Mouse (Mus musculus) E14TG2a.4 (cell line): ENCODE results near the gene Pex1.
A peak's percentile ranks its signal among the peaks of the same experiment; 100 is the strongest.

Experiments
- H3K27me3 ChIP-seq: 2 replicates; pipeline ENCODE4 v1.6.1; 2014; ENCODE audit warnings: low read length, control low read depth; ENCODE audit not compliant: insufficient read depth
- H3K36me3 ChIP-seq: 2 replicates; pipeline ENCODE4 v1.6.1; 2014; ENCODE audit warnings: low read length, control low read depth; ENCODE audit not compliant: insufficient read depth
- H3K4me1 ChIP-seq: replicated peaks from 2 replicates; pipeline ENCODE4 v1.6.1; 2014; ENCODE audit warnings: low read depth, low read length, control low read depth
- H3K4me3 ChIP-seq: replicated peaks from 2 replicates; pipeline ENCODE4 v1.5.1; 2014; ENCODE audit warnings: mild to moderate bottlenecking, low read length
- H3K9me3 ChIP-seq: 2 replicates; pipeline ENCODE4 v1.6.1; 2014; ENCODE audit warnings: low read length, control low read depth
- CTCF ChIP-seq: conservative IDR thresholded peaks from 2 replicates; pipeline ENCODE4 v1.5.1; 2014; ENCODE audit warnings: low read length
- NANOG ChIP-seq: IDR thresholded peaks from 2 replicates; pipeline ENCODE4 v1.6.1; 2014; ENCODE audit warnings: borderline replicate concordance, low read length, mixed read lengths
- POU5F1 ChIP-seq: IDR thresholded peaks from 2 replicates; pipeline ENCODE4 v1.6.1; 2014; ENCODE audit warnings: low read length, borderline replicate concordance

Pex1 gene

DNA sequence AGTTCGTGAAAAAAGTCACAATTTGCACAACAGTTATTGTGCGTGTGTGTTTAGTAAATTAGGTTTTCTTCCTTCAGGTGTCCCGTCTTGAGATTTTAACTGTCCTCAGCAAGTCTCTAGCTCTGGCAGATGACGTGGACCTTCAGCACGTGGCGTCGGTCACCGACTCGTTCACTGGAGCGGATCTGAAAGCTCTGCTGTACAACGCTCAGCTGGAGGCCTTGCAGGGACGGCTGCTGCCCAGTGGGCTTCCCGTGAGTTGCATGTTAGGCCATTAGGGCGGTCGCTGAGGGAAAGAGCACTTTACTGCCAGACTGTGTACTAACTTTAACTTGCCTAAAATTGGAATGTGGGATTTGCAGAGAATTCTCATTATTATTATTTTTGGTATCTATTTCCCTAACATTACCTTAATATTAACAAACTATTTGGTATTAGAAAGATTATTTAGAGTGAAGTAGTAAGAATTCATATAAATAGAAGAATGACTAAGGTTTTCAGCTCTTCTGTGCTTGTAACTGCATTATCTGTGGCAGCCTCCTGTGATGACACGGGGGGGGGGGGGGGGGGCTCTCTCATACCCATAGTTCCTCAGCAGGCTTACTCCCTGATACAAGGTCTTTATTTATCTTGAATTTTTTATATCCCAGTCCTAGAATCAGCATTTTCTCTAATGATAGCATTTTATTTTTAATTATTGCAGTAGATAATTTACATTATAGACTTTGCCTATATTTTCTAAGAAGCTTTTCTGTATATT is 35.8 kb downstream of the Pex1 start:
- Histone ChIP-seq H3K36me3 (peaks cover 48% of the 10 kb centered on the region), H3K4me3 (no peak overlapping the region), H3K9me3 (no peaks in the 10 kb centered on the region), H3K4me1 (peaks cover 12% of the 10 kb centered on the region; the same call in 1 of the 2 replicates), H3K27me3 (no peaks in the 10 kb centered on the region)
- no peak for TF ChIP-seq POU5F1
- no peak for TF ChIP-seq CTCF
- no peak for TF ChIP-seq NANOG

DNA sequence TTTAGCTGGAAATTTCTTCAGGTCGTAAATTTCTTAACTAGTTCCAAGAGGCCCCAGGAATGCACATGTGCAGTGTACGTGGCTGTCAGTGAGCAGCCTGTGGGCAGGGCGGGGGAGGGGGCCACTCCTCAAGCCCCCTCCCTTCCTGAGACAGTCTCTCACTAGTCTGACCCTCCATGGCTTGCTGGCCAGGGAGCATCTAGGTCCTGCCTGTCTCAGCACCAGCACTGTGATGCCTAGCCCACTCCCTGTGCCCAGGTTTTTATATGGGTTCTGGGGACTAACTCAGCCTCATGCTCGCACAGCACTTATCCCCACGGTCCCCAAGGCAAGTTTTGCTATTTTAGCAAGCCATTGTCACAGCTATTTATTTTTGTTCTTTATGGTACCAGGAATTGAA is 36.4 kb downstream of the Pex1 start:
- H3K36me3 ChIP-seq: peaks cover 48% of the 10 kb centered on the region
- H3K9me3 ChIP-seq: no peaks in the 10 kb centered on the region
- no peak overlapping the region for H3K4me3 ChIP-seq
- no peaks in the 10 kb centered on the region for H3K27me3 ChIP-seq
- H3K4me1 ChIP-seq: peaks cover 12% of the 10 kb centered on the region; the same call in 1 of the 2 replicates
- no peak for TF ChIP-seq POU5F1
- no peak for TF ChIP-seq CTCF
- no peak for TF ChIP-seq NANOG

DNA sequence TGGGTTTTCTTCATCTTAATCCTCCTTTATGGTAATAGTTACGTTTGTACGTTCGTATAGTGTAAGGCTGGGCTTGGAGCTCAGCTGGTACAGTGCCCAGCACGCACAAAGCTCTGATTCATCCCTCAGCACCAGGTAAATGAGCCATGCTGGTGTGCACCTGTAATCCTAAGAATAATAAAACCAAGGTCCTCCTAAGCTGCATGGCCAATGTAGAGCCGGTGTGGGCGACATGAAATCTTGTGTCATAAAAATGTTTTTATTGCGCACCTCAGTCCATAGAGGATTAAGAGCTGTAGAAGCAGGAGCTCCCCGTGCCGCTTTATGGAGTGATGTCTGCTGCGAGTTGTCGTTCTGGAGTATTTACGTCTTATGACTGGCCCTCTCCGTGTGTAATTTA is 37.4 kb downstream of the Pex1 start:
- Histone ChIP-seq H3K9me3 (no peaks in the 10 kb centered on the region), H3K36me3 (peaks cover 47% of the 10 kb centered on the region), H3K27me3 (no peaks in the 10 kb centered on the region), H3K4me1 (peaks cover 12% of the 10 kb centered on the region; the same call in 1 of the 2 replicates), H3K4me3 (no peak overlapping the region; the same call in 1 of the 2 replicates)
- TF ChIP-seq NANOG (no peak), CTCF (no peak), POU5F1 (no peak)

DNA sequence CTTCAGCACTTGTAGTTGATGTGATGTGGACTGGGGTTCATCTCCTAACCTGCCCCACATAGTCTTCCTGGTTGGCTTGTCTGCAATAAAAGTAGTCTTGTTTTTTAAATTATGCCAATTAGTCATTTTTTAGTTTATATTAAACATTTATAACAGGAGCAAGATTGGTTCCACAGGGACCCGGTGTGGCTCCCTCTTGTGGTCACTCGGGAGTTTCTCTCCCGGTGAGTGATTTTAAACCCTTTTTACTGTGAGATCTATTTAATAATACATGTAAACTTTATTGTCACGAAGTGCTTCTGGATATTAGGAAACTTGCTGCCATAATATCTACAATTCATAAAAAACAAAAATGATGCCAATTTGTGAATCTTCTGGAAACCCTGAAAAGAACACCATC is 38.1 kb downstream of the Pex1 start:
- H3K4me3 ChIP-seq: no peak overlapping the region; the same call in 1 of the 2 replicates
- H3K36me3 ChIP-seq: peaks cover 47% of the 10 kb centered on the region
- peak; percentile 93 for TF ChIP-seq CTCF
- TF ChIP-seq NANOG: no peak
- no peaks in the 10 kb centered on the region for H3K9me3 ChIP-seq
- H3K4me1 ChIP-seq: peaks cover 12% of the 10 kb centered on the region; the same call in 1 of the 2 replicates
- no peaks in the 10 kb centered on the region for H3K27me3 ChIP-seq

DNA sequence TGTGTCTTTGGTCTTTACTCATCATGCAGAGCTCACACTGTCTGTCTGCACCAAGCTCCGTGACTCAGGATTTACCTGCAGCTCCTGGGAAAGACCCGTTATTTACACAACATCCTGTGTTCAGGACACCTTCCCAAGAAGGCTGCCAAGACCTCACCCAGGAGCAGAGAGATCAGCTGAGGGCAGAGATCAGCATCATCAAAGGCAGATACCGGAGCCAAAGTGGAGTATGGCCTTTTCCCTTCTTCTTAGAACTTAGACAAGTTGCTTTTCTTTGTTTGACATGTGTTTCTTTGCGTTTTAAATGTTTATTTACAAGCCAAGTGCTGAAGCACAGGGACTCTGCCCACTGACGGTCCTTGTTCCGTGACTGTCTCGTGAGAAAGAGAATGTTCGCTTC is 39.4 kb downstream of the Pex1 start:
- no peaks in the 10 kb centered on the region for H3K27me3 ChIP-seq
- no peak overlapping the region for H3K4me3 ChIP-seq
- H3K36me3 ChIP-seq: peaks cover 49% of the 10 kb centered on the region
- H3K9me3 ChIP-seq: no peaks in the 10 kb centered on the region
- TF ChIP-seq POU5F1: no peak
- TF ChIP-seq NANOG: no peak
- TF ChIP-seq CTCF: no peak
- 0 out of 2 replicates have a peak, but pooled peaks cover 6% of the 10 kb centered on the region for H3K4me1 ChIP-seq

DNA sequence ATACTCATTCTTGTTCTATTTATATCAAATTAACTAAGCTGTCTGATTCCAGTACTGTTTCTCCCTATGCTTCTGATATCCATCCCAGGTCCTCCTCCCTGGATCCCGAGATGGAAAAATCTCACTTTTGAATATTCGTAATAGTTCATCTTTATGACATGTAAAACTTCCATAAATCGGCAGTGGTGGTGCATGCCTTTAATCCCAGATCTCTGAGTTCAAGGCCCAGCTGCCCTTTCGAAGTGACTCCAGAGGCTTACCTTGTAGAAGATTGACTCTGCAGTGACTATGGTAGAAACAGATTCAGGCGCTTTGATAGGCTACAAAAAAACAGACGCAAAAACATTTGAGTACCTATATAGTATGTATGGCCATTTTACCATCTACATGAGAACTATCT is 48.8 kb downstream of the Pex1 start:
- Histone ChIP-seq H3K27me3 (no peaks in the 10 kb centered on the region), H3K4me1 (peaks cover 15% of the 10 kb centered on the region)
- TF ChIP-seq CTCF (no peak), POU5F1 (no peak), NANOG (no peak)

DNA sequence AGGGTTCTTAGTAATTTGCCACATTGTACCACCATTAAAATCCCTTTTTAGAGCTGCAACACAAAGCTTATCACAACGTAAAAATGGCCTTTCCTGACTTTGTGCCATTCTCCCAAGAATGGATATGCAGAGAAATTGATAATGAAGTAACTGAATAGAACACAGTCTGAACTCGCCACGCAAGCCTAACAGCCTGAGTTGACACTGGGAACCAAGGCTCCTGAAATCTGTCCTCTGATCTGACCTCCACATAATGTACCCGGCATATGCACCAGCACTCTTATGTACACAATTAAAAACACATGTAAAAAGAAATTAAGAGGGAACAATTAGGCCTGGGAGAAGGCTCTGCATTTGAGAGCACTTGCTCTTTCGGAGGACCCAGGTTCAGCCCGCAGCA is 49.5 kb downstream of the Pex1 start:
- Histone ChIP-seq H3K4me3 (no peak overlapping the region), H3K27me3 (no peaks in the 10 kb centered on the region), H3K36me3 (peaks cover 52% of the 10 kb centered on the region), H3K9me3 (no peaks in the 10 kb centered on the region), H3K4me1 (peaks cover 15% of the 10 kb centered on the region)
- TF ChIP-seq CTCF: no peak
- TF ChIP-seq NANOG: no peak
- no peak for TF ChIP-seq POU5F1

More for the DNA sequence above, 48.8 kb downstream of the Pex1 start:
- Histone ChIP-seq H3K36me3 (peaks cover 57% of the 10 kb centered on the region), H3K4me3 (no peak overlapping the region), H3K9me3 (no peaks in the 10 kb centered on the region)

DNA sequence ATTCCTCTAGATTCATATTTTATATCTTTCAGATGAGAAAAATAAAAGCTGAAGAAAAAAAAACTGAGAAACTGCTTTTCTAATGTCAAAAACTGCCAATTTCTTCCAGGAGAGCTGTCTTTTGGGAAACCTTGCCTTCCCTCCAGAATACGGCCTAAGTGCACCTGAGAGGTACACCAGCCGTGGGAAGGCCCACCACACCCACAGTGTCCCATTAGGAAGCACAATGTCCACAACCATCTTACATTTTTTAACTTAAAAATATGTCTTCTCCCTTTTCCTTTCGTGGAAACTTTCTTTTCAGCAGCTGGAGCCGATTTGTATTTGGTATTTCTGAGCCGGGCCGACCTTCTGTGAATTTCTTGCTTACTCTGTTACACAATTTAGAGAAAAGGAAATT is 50.7 kb downstream of the Pex1 start:
- Histone ChIP-seq H3K4me1 (peaks cover 15% of the 10 kb centered on the region), H3K9me3 (no peaks in the 10 kb centered on the region), H3K27me3 (no peaks in the 10 kb centered on the region), H3K4me3 (peak overlapping the region; percentile 98), H3K36me3 (peaks cover 42% of the 10 kb centered on the region)
- TF ChIP-seq POU5F1 (no peak), NANOG (no peak), CTCF (no peak)
